Mouse (Mus musculus) heart, embryonic 11.5 days (tissue): ENCODE measurements around the gene Iqgap1. TPM values are rescaled to one million over a fixed set of nuclear protein-coding genes. Genes with fewer than 3 reads are reported as not detected.
A peak's percentile ranks its signal among the peaks of the same experiment; 100 is the strongest.

Experiments
- ATAC-seq: fragments of 200-750 bp; cut with Nextera tagmentation; replicated peaks from 2 replicates; pipeline ENCODE4 v1.8.0; 2017; ENCODE audit warnings: moderate library complexity; ENCODE audit not compliant: insufficient number of reproducible peaks, low FRiP score, low TSS enrichment
- H3K27ac ChIP-seq: fragments of 300-500 bp; sonication (generic); 2 replicates; pipeline ENCODE4 v1.5.1; 2014; ENCODE audit warnings: mild to moderate bottlenecking, low read depth, low read length
- H3K27me3 ChIP-seq: fragments of 300-500 bp; sonication (generic); 2 replicates; pipeline ENCODE4 v1.6.1; 2014; ENCODE audit warnings: mild to moderate bottlenecking, low read length, mixed read lengths; ENCODE audit not compliant: control insufficient read depth, insufficient read depth
- H3K36me3 ChIP-seq: fragments of 300-500 bp; sonication (generic); 2 replicates; pipeline ENCODE4 v1.6.1; 2014; ENCODE audit warnings: mild to moderate bottlenecking, low read length, moderate library complexity, mixed read lengths; ENCODE audit not compliant: control insufficient read depth, insufficient read depth
- H3K4me1 ChIP-seq: fragments of 300-500 bp; sonication (generic); 2 replicates; pipeline ENCODE4 v1.6.1; 2014; ENCODE audit warnings: low read length; ENCODE audit not compliant: control insufficient read depth, insufficient read depth
- H3K4me2 ChIP-seq: fragments of 300-500 bp; sonication (generic); 2 replicates; pipeline ENCODE4 v1.6.1; 2014; ENCODE audit warnings: mild to moderate bottlenecking, moderate library complexity
- H3K4me3 ChIP-seq: fragments of 300-500 bp; sonication (generic); 2 replicates; pipeline ENCODE4 v1.5.1; 2014; ENCODE audit warnings: low read depth, low read length
- H3K9ac ChIP-seq: fragments of 300-500 bp; sonication (generic); 2 replicates; pipeline ENCODE4 v1.6.1; 2014; ENCODE audit warnings: mild to moderate bottlenecking, low read depth, low read length, moderate library complexity
- H3K9me3 ChIP-seq: fragments of 300-500 bp; sonication (generic); replicated peaks from 2 replicates; pipeline ENCODE4 v1.6.1; 2016; ENCODE audit warnings: low read length; ENCODE audit not compliant: control insufficient read depth
- WGBS: fragments of 180-500 bp; shearing (Covaris S2); extraction: QIAGEN DNeasy Blood & Tissue Kit; methylation state at CpG from one replicate; pipeline ENCODE4 v1.1.7; 2014; ENCODE audit not compliant: insufficient replicate concordance; 5-methylcytosine and 5-hydroxymethylcytosine counted together
- polyA plus RNA-seq: library from polyadenylated mRNA; unstranded; fragments of >200 nt; fragmentation: Nextera tagmentation; extraction: Ambion mirVana; gene quantifications from 2 replicates; pipeline ENCODE4 v1.2.1, GENCODE M21; 2014

Gene Iqgap1
- polyA plus RNA-seq, 1 experiment from 2014 or later: 33.5 TPM

DNA sequence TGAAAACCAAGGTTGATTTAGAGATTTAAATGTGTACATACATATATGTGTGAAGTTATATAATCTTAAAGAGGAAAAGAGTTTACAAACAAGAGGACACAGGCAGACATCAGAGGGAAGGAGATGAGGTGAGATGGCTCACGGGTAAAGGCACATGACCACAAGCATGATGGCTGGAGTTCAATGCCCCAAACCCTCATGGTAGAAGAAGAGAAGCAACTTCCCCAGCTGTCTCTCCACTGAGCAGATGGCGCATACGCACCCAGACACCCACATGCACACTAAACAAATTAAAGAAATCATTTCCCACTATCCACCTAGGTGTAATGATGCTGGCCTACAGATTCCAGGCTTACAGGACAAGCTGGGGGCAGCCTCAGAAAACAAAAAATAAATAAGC is 49.7 kb downstream of the Iqgap1 start:
- no peak for ATAC-seq
- Histone ChIP-seq H3K9ac (no peak overlapping the region), H3K27me3 (no peaks in the 10 kb centered on the region), H3K4me1 (peaks cover 20% of the 10 kb centered on the region), H3K4me2 (no peak overlapping the region), H3K27ac (no peak overlapping the region), H3K4me3 (no peak overlapping the region), H3K36me3 (no peaks in the 10 kb centered on the region), H3K9me3 (no peaks in the 10 kb centered on the region)
- 97% methylated on average over 3 of the region's 3 CpGs for WGBS

DNA sequence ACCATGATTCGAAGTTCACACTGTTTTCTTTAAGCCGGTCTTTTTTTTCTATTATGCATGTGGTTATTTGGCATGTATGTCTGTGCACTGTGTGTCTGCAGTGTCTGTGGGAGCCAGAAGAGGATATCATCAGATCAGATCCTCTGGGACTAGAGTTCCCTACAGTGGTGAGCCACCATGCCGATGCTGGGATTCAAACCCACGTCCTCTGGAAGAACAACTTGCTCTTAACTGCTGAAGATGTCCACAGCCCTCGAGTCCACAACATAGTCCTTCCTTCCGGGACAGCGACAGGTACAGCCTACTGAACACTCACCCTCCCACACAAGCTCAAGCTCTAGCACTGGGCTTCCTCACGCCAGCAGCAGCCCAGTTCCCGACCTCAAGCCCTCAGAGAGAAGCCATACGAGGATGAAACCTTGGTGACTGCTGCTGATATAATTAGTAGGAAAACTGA is 50.3 kb downstream of the Iqgap1 start:
- Histone ChIP-seq H3K9me3 (no peaks in the 10 kb centered on the region), H3K27me3 (no peaks in the 10 kb centered on the region), H3K27ac (no peak overlapping the region), H3K36me3 (no peaks in the 10 kb centered on the region), H3K4me1 (peaks cover 20% of the 10 kb centered on the region), H3K4me3 (no peak overlapping the region), H3K4me2 (no peak overlapping the region), H3K9ac (no peak overlapping the region)
- no peak for ATAC-seq
- 79% methylated on average over 10 of the region's 10 CpGs for WGBS

DNA sequence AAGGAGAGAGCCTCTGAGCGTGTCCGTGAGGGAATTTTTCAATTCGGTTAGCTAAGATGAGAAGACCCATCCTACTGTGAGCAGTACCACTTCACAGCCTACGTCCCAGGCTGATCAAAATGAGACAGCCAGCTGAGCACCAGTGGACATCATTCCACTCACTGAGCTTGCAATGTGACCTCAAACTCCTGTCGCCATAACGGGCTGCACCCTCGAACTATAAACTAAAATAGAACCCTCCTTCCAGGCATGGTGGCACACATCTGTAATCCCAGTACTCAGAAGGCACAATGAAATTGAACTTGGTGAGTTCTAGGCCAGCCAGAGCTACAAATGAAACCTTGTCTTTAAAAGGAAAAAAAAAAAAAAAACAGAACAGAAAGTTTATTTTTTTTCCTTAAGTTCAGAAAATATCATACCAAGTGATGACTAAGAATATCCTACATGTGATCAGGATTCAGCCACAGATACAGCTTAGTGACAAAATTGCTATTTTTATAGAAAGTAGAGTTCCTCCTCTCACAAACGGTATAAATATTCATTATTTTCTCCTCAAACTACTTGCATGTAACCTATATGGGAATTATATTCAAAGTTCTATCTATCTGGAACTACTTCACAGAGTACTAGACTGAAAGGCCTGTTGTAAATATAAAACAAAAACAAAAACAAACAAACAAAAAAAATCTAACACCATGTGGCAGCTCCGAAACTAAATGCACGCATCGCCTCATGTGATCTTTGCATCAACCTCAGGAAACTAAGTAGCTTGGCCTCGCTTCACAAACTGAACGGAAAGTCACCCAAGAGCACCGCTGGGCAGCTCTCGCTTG is 50.9 kb downstream of the Iqgap1 start:
- H3K27ac ChIP-seq: no peak overlapping the region
- WGBS: 82% methylated on average over 15 of the region's 15 CpGs
- no peak for ATAC-seq
- H3K9ac ChIP-seq: no peak overlapping the region
- H3K9me3 ChIP-seq: no peaks in the 10 kb centered on the region
- H3K36me3 ChIP-seq: no peaks in the 10 kb centered on the region
- H3K4me1 ChIP-seq: peaks cover 20% of the 10 kb centered on the region
- H3K4me3 ChIP-seq: no peak overlapping the region
- no peak overlapping the region for H3K4me2 ChIP-seq
- H3K27me3 ChIP-seq: no peaks in the 10 kb centered on the region

DNA sequence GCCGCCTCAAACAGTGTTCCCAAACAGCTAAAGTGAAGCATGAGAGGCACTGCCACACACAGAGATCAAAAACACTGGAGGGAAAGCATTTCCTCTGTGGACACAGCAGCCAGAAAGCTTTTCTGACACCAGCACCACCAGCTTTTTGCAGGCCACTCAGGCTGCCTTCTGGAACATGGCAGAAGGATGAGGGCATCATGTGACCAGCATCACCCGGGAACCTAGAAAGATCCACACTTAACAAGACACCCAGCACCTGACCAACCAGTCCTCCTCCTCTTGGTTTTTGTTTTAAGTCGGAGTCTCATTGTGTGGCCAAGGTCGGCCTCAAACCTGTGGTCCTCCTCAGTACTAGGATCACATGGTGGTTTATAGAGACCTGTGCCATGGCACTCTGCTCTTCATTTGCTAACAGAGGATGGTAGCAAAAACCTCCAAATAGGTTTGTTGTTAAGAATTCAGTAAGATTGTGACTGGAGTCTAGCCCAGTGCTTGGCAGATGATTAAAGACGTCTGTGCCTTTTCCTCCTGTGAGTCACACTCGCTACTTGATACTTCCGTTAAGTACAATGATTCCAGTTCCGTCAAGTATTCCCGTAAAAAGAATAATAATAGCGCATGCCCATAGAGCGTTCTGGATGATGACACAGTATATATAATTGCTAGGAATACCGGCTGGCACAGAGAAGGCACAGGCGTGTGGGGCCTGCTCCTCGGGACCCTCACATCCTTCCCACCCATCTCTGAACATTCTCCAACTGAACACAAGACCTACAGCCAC is 51.8 kb downstream of the Iqgap1 start:
- peaks cover 17% of the 10 kb centered on the region for H3K4me1 ChIP-seq
- no peak for ATAC-seq
- H3K27ac ChIP-seq: peak overlapping the region; percentile 60
- no peak overlapping the region for H3K4me3 ChIP-seq
- H3K9ac ChIP-seq: no peak overlapping the region
- no peaks in the 10 kb centered on the region for H3K27me3 ChIP-seq
- H3K9me3 ChIP-seq: no peaks in the 10 kb centered on the region
- 74% methylated on average over 14 of the region's 14 CpGs for WGBS
- H3K4me2 ChIP-seq: no peak overlapping the region
- no peaks in the 10 kb centered on the region for H3K36me3 ChIP-seq

DNA sequence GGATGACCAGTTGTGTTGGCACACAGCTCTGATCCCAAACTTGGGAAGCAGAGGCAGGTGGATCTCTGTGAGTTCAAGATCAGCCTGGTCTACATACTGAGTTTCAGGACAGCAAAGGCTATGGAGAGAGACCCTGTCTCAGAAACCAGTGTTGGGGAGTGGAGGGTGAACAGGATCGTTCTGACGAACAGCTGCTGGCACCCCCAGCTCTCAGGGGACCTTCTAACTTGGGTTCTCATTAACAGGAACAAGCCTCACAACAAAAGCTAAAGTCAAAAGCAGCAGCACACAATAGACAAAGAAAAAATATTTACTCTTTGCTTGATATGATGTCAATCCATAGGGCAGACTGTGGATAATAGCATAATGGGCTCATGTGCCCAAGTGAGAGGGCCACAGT is 55.3 kb downstream of the Iqgap1 start:
- Histone ChIP-seq H3K9me3 (no peaks in the 10 kb centered on the region), H3K27ac (no peak overlapping the region), H3K4me3 (no peak overlapping the region), H3K4me2 (no peak overlapping the region), H3K27me3 (no peaks in the 10 kb centered on the region), H3K4me1 (peaks cover 12% of the 10 kb centered on the region), H3K9ac (no peak overlapping the region), H3K36me3 (no peaks in the 10 kb centered on the region)
- 86% methylated on average over 2 of the region's 2 CpGs for WGBS
- ATAC-seq: no peak

DNA sequence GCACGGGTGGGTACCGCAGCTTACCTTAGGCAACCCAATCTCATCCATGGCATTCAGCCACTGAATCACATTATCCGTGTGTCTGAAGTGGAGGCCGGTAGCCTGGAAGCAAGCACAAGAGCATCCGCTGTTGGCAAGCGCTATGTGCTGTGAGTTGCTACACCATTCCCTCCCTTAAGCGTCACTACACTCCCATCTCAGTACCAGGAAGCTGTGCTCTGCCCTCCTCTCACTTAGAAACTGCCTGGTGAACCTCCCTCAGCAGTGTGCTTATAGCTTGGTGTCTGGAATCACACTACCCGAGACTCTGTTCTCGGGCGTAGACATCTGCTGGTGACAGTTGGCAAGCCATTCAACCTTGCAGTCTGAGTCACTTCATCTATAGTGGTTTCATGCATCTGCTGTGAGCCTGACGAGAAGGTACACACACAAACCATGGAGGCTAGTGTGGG is 58.9 kb downstream of the Iqgap1 start:
- no peak for ATAC-seq
- H3K9me3 ChIP-seq: no peaks in the 10 kb centered on the region
- H3K4me3 ChIP-seq: no peak overlapping the region
- H3K27ac ChIP-seq: no peak overlapping the region
- H3K4me2 ChIP-seq: no peak overlapping the region
- no peaks in the 10 kb centered on the region for H3K27me3 ChIP-seq
- H3K4me1 ChIP-seq: peaks cover 18% of the 10 kb centered on the region
- WGBS: 84% methylated on average over 11 of the region's 11 CpGs
- no peaks in the 10 kb centered on the region for H3K36me3 ChIP-seq
- no peak overlapping the region for H3K9ac ChIP-seq

DNA sequence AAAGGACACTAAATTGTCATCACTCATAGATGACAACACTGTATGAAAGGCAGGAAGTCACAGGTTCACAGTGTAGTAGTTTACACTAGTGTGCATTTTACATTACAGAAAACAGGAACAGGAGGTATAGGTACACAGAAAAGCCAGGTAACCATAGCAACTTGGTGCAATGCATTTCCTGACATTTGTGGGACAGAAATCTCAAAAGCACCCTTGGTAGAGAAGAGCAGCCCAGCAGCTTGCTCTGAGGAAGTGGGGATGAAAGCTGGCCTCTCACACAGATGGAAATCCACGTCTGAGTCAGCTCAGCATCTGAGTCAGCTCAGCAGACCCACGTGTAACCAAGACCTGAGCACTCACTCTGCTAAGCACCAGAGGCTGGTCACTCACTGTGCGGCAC is 59.7 kb downstream of the Iqgap1 start:
- no peaks in the 10 kb centered on the region for H3K9me3 ChIP-seq
- no peak for ATAC-seq
- peaks cover 18% of the 10 kb centered on the region for H3K4me1 ChIP-seq
- no peaks in the 10 kb centered on the region for H3K36me3 ChIP-seq
- no peak overlapping the region for H3K9ac ChIP-seq
- no peak overlapping the region for H3K27ac ChIP-seq
- H3K4me2 ChIP-seq: no peak overlapping the region
- no peaks in the 10 kb centered on the region for H3K27me3 ChIP-seq
- no peak overlapping the region for H3K4me3 ChIP-seq
- WGBS: 50% methylated on average over 3 of the region's 3 CpGs

DNA sequence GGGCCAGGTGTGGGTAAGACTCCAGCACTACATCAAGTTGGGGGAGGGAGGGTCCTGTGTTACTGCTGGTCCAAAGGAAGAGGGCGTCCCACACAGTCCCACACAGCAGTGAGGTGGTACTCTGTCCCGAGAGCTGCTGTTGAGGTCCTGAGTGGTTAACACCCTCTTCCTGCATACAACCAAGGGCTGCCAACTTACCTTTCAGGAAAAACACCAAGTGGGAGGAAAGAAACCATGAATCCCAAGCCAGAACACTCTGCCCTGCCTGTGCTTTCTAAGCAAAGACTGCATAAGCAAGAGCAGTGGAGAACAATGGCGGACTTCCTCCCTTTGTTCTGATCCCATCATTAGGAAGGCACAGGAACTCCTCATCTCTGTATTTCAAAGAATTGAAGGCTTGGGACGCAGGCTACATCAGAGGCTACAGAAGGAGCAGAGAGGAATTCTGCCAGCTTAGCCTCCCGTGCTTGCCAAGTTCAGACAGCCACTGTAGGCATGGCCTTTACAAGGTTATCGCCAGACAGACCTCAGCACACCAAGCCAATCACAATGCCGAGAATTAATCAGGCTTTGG is 61.8 kb downstream of the Iqgap1 start:
- no peak for ATAC-seq
- Histone ChIP-seq H3K4me2 (no peak overlapping the region), H3K9ac (no peak overlapping the region), H3K4me1 (peaks cover 14% of the 10 kb centered on the region), H3K36me3 (peaks cover 4% of the 10 kb centered on the region; the same call in 1 of the 2 replicates), H3K27me3 (no peaks in the 10 kb centered on the region), H3K9me3 (no peaks in the 10 kb centered on the region), H3K4me3 (no peak overlapping the region), H3K27ac (peak overlapping the region; percentile 71)
- WGBS: 69% methylated on average over 7 of the region's 7 CpGs
